Mouse (Mus musculus) cerebellum, adult 9-10 months (tissue): ENCODE measurements around the gene Tmem270.
A peak's percentile ranks its signal among the peaks of the same experiment; 100 is the strongest.
"Not testable (repeated sequence)": the region's sequence is repeated elsewhere in the genome, so short reads cannot be mapped to it uniquely, and the experiment has no call there.

Experiments
- DNase-seq: peaks from one replicate; pipeline ENCODE4 v3.0.0; 2022

Tmem270 gene

DNA sequence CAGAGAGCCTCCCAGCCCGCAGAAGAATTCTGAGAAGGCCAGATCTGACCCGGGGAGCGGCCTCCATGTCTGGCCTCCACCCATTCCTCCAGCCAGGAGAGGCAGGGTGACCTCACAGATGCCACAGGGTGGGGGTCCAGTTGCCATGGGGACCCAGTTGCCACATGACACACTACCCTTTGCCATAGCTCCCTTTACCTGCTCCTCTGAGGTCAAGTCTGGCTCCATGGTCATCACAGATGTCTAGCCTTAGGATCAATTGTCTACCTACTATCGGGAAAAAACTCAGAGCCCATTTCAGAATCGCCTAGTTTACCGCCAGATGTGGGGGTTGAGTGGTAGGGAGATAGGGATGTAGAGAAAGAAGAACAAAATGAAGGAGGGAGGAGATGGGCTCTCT, at the start of gene Tmem270:
TSS of gene Tmem270 (minus strand) at position 101 of the 400 bp plus-strand sequence.
- DNase-seq: no peak

DNA sequence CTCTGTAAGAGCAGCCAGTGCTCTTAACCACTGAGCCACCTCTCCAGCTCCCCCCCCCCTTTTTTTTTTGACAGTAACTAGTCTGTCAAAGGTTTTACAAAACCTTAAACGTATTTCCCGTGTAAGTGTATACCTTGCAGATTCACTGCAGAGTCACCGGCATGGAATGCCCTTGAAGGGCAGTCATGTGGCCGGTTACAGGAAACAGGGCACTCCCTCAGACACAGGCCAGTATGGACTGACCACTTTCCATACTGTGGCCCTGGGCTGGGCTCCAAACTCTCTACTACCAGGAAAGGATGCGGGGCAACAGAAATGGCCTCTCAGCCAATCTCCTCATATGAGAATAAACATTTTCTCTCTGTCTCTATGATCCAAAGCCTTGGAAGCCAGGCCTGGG, 49.0 kb upstream of the Tmem270 start:
- no peak for DNase-seq

DNA sequence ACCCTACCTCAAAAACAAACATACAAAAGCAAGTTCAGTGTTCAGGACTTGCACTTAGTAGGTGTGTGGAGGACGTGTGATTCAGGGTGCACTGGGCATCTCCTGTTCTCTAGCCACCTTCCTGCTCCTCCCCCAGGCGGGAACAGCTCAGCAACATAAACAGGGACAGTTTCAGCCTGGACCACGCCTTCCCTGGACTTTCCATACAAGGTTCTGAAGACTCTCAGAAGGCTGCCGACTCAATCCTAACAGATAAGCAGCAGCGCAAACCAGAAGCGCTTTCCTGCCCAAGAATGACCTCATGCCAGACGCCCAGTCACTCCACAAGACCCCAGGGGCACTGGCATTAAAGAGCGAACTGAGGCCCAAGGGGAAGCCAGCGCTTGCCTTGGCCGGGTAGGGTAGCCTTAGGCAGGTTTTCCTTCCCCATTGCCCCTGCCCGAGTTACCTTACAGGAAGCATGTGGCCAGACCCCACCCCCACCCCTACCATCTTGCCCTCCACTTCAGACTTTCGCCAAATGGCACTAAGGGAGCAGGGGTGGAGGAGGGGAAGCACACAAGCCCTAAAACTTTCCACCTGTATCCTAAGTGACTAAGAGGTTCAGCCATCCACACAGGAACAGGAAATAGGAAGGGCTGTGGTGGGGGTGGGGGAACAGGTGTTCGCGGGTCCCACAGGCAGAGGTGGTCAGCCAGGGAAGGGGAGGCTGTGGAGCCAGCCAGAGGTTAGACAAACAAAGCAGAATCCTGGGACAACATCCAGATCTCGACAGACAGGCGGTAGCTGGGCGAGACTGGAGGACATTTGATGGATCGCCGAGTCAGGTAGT, 44.7 kb upstream of the Tmem270 start:
- DNase-seq: no peak

DNA sequence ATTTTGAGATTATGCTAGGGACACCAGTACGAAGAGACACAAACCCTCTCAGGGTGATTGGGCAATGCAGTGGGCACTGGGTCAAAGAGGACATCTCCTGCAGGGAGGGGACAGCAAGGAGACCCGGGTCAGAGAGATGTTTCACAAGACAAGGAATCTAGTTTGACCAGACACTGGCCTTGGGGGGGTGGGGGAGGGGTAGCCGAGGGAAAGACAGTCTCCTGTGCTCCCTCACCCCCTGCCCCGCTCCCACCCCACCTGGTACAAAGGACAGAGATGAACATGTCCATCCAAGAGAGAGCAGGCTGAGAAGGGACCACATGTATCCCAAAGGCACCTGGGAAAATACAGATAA, 41.5 kb upstream of the Tmem270 start:
- DNase-seq: no peak

DNA sequence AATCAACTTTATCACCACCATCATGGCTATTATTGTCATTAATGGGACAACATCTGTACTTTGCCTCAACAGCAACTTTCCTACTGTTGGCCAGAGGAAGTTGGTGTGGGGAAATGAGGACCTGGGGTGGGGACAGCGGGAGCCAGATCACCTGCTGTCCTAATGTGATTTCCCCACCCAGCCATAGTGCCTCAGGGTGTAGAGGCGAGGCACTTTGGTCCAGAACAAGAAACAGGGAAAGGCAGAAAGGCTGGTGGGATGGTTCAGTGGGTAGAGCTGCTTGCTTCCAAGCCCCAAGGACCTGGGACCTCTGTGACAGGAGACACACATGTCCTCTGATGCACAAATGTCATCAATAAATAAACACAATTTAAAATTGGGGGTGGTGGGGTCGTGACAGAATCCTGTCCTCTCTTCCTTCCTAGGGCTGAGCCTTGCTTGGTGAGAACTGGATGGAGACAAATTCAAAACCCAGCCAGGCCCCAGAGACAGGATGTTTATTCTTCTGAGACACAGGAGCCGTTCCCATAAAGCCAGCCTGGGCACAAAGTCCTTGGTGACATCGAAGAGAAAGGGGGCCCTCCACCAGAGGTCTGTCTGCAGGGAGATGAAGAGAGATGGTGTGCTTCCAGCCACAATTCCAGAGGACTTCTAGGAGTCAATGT, 41.0 kb upstream of the Tmem270 start:
- DNase-seq: no peak

DNA sequence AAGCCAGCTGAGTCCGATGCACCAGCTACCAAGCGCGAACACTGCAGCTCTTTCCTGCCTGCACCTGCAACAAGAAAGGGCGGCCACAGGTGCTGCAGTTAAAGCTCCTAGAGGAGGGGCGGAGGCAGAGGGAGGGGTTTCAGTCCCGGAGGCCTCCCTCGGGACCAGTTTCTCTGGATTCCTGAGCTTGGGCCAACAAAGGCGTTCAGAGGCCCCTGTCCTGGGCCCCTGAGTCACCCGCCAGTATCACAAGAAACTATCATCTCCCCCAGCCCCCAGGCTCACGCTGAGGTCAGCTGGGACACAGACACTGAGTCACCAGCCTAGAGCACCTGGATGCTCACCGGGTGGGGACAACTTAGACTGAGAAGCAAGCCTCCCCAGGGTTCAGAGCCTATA, 40.3 kb upstream of the Tmem270 start, which contains the start of gene Cldn4:
TSS of gene Cldn4 (minus strand) at position 78 of the 399 bp plus-strand sequence.
- no peak for DNase-seq

DNA sequence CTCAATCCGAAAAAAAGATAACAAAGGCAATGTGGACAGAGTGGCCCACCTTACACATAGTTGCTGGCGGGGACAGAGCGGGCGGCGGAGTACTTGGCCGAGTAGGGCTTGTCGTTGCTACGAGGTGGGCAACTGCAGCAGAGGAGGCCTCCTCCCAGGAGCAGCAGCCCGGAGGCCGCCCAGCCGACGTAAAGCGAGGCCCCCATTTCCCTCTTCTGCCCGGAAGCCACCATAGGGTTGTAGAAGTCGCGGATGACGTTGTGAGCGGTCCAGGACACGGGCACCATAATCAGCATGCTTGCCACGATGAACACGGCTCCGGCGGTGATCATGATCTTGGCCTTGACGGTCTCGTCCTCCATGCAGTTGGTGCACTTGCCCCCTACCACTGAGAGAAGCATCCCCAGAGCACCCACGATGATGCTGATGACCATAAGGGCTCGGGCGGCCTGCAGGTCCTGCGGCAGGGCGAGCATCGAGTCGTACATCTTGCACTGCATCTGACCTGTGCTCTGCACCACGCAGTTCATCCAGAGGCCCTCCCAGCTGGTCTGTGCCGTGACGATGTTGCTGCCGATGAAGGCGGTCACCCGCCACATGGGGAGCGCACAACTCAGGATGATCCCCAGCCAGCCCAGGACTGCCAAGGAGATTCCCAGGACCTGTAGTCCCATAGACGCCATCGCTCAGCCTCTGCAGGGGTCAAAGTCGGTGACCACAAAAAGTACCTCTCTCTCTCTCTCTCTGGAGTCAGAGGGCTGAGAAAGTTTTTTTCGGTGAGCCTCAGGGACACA, 39.7 kb upstream of the Tmem270 start:
- no peak for DNase-seq

DNA sequence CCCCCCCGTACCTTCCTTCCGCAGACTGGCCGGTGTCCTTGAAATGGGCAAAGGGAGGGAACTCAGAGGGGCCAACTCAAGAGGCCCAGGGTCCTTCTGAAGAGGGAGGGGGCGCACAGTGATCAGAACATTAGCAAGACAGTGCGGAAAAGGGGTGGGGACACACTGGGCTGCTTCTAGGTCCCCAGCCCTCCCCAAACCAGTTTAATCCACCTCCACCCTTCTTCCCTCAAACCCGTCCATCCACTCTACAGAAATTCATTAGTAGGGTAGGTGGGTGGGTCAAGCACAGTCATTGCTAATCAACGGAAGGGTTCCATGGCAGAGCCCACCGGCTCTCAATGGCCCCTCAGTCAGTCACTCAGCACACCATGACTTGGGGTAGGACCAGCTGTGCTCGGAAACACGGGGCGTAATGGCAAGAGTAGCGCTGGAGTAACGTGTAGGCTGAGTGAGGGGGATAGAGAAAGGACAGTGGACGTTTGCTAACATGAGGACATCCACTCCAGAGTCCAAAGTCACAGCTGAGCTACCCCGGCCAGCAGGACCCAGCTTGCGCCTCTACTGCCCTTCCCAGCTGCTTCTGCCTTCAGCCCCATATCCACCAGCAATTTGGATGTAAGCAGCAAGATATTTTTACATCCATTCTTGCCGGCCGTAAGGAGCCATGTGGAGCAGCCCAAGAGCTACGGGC, 38.9 kb upstream of the Tmem270 start:
- DNase-seq: no peak

DNA sequence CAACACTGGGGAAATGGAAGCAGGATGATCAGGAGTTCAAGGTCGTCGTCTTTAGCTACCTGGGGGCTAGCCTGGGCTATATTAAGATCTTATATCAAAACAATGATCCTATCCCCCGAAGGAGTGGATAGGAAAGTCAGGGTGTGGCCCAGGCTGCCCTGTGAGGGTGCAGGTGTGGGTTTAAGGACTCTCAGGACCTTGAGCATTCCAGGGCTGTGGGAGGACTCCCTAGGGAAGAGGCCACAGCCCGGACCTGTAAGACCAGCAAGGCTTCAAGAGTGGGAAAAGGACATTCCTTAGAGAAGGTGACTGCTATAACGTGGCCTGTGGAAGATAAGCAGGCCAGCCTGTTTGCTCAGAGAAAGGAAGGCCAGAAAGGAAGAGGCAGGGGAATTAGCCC, 37.6 kb upstream of the Tmem270 start:
- DNase-seq: no peak

DNA sequence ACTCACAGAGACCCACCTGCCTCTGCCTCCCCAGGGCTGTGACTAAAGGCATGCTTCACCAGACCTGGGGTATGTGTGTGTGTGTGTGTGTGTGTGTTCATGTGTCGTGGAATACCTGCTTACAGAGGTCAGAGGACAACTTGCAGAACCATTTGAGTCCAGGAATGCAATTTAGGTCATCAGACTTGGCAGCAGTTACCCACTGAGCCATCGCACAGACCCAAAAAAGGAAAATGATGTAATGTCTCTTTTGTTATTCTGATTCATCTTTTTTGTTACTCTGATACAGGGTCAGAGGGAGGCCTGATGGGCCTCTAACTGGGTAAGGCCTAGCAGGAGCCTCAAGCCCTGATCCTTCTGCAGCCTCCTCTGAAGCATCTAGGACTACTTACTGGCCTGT, 36.2 kb upstream of the Tmem270 start:
- no peak for DNase-seq

DNA sequence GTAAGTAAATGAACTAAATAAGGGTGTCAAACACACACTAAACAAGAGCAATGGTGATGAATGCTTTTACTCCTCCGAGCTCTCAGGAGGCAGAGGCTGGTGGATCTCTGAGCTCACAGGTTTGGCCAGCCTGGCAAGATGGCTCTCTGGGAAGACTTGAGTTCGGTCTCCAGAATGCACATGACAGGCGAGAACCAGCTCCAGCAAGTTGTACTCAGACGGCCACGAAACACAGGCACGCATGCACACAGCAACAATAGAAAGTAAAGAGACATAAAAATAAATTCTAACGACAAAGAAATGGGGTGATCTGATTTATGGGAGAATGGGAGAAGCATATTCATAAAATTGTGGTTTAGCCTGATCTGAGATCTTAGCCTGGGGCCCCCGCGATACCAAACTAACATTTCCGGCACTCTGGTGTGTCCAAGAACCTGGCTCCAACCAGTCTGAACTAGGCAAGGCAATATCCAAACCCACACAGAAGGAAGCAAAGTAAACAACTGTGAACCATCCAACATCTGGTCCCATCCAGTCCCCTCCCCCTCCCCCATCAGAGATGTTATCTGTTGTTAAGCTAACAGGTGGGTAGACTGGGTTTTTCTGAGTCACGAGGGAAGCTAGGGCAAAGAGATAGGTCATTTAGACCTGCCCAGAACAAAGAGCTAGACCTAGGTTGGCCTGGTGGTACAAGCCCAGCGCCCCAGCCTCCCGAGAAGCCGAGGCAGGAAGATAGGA, 35.1 kb upstream of the Tmem270 start:
- no peak for DNase-seq

DNA sequence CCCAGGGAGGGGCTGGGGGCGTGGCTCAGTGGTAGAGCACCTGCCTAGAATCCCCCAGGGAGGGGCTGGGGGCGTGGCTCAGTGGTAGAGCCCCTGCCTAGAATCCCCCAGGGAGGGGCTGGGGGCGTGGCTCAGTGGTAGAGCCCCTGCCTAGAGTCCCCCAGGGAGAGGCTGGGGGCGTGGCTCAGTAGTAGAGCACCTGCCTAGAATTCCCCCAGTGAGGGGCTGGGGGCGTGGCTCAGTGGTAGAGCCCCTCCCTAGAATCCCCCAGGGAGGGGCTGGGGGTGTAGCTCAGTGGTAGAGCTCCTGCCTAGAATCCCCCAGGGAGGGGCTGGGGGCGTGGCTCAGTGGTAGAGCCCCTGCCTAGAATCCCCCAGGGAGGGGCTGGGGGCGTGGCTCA, 33.0 kb upstream of the Tmem270 start:
- DNase-seq: not testable (repeated sequence)

DNA sequence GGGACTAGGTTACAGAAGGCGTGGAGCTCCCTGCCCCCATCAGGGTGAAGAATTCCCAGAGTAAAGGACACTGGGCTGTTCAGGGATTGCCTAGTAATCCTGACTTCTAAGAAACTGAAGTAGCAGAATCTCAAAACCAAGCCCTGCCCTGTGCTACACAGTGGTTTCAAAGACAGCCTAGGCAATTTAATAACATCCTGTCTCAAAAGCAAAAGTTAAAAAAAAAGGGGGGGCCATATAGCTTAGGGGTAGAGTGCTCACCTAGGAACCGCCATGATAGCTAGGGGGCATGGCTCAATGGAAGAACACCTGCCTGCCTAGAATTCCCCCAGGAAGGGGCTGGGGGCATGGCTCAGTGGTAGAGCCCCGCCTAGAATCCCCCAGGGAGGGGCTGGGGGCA, 32.5 kb upstream of the Tmem270 start:
- no peak for DNase-seq

DNA sequence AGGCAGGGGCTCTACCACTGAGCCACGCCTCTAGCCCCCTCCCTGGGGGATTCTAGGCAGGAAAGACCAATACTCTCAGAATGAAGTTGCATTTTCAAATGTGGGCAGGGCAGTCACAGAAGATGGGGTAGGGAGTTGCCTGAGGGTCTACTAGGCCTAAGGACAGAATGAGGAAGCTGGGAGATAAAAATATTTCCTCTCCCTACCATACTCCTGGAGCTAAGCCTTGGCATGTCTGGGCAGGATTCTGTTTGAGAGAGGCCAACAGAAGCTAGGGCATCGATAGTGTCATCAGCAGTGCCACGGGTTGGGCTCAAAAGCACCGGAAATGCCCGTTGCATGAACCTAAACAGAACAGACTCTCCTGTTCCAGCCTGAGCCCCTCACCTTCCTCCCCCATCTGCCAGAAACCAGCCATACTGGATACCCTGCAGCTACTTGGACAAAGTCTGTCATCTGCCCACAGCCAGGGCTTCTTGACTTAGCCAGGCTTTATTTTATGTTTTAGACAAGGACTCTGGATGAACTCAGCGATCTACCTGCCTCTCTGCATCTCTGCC, 30.2 kb upstream of the Tmem270 start:
- no peak for DNase-seq

DNA sequence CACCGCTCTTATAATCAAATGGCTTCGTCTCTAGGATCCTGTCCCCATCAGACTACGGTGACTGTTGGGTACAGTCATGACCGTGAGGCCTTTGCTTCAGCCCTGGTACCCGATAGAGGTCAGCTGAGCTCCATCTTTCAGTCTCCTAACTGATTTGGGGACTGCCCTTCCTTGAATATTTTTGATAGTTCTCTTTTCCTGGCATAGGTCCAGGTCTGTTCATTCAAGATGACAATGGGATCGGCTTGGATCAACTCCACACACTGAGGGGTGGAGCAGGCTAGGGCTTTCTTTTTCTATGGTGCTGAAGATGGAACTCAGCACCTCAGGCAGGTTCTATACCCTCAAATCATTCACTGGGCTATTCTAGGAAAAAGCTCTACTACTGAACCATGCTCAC, 29.5 kb upstream of the Tmem270 start:
- DNase-seq: no peak

DNA sequence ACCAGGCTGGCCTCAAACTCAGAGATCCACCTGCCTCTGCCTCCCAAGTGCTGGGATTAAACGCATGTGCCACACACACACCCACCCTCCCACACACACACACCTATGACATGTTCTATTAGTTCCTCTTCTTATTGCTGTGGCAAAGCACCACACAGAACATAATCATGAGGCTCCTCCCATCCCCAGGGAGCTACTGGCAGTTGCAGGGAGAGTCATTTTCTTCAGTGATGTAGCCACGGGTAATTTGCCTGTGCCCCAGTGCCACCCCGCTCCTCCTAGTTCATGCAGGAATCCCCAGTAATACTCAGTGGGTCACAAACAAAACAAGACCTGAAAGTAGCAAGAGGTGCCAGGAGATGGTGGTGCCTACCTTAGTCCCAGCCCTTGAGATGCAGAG, 28.1 kb upstream of the Tmem270 start:
- DNase-seq: no peak

DNA sequence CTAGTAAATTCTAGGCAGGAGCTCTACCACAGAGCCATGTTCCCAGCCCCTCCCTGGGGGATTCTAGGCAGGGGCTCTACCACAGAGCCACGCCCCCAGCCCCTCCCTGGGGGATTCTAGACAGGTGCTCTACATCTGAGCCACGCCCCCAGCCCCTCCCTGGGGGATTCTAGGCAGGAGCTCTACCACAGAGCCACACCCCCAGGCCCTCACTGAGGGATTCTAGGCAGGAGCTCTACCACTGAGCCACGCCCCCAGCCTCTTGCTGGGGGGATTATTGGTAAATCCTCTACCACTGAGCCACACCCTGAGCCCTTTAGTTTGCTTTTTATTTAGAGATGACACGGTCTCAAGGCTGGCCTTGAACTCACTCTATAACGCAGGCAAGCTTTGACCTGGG, 27.2 kb upstream of the Tmem270 start:
- DNase-seq: not testable (repeated sequence)

DNA sequence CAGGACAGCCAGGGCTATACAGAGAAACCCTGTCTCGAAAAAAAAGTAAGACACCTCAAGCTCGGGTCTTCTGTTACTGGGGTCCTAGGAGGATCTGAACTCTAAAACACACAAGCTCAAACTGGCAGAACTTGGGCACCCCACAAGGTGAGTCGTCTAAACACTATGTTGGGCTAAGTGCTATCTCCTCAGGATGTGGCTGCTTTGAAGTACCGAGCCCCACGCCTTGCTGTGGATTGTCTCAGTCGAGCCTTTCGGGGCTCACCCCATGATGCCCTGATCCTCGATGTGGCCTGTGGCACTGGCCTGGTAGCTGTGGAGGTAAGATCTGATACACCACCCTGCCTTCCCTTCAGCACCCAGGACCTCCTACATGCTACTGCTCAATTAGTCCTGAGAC, 26.7 kb upstream of the Tmem270 start:
- no peak for DNase-seq

DNA sequence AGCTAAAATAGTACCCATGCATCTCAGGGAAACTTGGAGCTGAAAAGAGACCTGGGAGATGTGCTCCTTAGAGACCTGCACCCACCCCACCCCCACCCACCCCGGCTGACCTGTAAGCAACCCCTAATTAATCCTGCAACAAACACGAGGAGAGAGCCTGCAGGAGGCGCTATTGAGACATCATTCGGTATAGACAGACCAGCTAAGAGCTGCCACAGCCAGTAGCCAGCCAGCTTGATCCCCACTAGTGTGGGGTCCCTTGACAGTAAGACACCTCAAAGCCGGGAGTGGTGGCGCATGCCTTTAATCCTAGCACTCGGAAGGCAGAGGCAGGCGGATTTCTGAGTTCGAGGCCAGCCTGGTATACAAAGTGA, 26.4 kb upstream of the Tmem270 start:
- DNase-seq: peak; percentile 56

DNA sequence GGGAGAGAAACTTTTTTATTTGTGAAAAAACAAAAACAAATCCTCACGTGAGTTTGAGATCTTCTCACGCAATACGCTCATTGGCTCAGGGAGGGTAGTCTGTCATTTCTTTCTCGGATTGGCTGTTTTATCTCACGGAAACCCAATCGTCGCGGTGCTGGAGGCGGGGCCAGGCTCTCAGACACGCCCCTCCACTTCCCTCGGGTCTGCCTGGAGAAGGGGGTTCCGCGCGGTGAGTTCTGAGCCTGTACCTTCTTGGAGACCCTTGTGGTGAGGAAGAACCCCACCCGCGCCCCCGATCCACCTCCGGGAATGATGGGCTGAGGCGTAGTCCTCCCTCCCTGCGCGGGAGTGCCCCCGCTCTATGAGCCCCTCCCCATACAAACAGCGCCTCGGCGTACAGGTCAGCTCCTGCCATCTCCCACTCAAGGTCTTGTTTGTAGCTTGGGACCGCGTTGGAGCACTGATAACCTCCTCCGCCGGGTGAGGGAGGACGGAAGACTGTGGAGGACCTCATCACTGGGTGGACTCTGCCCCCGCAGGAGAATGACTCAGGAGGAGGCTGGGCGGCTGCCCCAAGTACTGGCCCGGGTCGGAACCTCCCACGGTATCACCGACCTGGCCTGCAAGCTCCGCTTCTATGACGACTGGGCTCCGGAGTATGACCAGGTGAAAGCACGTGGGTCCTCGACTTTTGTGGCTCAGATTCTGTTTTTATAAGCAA, 25.8 kb upstream of the Tmem270 start, which contains the start of gene Mettl27:
TSS of gene Mettl27 (plus strand) at position 190 of the 724 bp plus-strand sequence.
- peak; percentile 77 for DNase-seq

DNA sequence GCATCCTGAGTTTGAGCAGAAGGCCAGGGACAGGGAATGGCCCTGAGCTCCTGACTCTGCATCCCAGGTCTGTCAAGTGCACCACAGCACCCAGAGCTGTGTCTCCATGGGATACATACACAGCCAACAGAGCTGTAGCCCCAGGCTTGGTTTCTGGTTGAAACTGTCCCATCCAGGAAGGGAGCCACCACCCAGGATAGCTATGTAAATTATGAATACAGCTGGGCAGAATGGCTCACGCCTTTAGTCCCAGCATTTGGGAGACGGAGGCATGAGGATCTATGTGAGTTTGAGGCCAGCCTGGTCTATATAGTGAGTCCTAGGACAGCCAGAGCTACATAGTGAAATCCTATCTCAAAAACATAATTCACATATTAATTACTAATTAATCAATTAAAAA, 23.5 kb upstream of the Tmem270 start:
- DNase-seq: no peak
